Mouse (Mus musculus) embryonic facial prominence, embryonic 12.5 days (tissue): ENCODE data around the gene Mboat2. TPM values are rescaled to one million over a fixed set of nuclear protein-coding genes. Genes with fewer than 3 reads are reported as not detected.

ENCODE experiments used
- ATAC-seq: fragments of 200-750 bp; cut with Nextera tagmentation; 2 replicates; pipeline ENCODE4 v1.8.0; 2017; ENCODE audit not compliant: insufficient number of reproducible peaks, insufficient read depth, low FRiP score, low TSS enrichment
- H3K27ac ChIP-seq: fragments of 300-500 bp; sonication (generic); 2 replicates; pipeline ENCODE4 v1.5.1; 2016; ENCODE audit warnings: mild to moderate bottlenecking
- H3K27me3 ChIP-seq: fragments of 300-500 bp; sonication (generic); 2 replicates; pipeline ENCODE4 v1.6.1; 2016; ENCODE audit warnings: mild to moderate bottlenecking, moderate library complexity
- H3K36me3 ChIP-seq: fragments of 300-500 bp; sonication (generic); 2 replicates; pipeline ENCODE4 v1.6.1; 2016; ENCODE audit warnings: mild to moderate bottlenecking
- H3K4me1 ChIP-seq: fragments of 300-500 bp; sonication (generic); 2 replicates; pipeline ENCODE4 v1.6.1; 2016
- H3K4me2 ChIP-seq: fragments of 300-500 bp; sonication (generic); replicated peaks from 2 replicates; pipeline ENCODE4 v1.6.1; 2016; ENCODE audit warnings: mild to moderate bottlenecking, moderate library complexity
- H3K4me3 ChIP-seq: fragments of 300-500 bp; sonication (generic); 2 replicates; pipeline ENCODE4 v1.5.1; 2016; ENCODE audit warnings: mild to moderate bottlenecking
- H3K9ac ChIP-seq: fragments of 300-500 bp; sonication (generic); 2 replicates; pipeline ENCODE4 v1.6.1; 2016; ENCODE audit warnings: mild to moderate bottlenecking, moderate library complexity
- H3K9me3 ChIP-seq: fragments of 300-500 bp; sonication (generic); 2 replicates; pipeline ENCODE4 v1.6.1; 2016; ENCODE audit warnings: mild to moderate bottlenecking, moderate library complexity
- WGBS: fragments of 180-500 bp; shearing (Covaris S2); methylation state at CpG from one replicate; pipeline ENCODE4 v1.1.7; 2016; 5-methylcytosine and 5-hydroxymethylcytosine counted together
- polyA plus RNA-seq: library from polyadenylated mRNA; unstranded; fragments of >200 nt; fragmentation: Nextera tagmentation; extraction: Ambion mirVana; gene quantifications from 2 replicates; pipeline ENCODE4 v1.2.1, GENCODE M21; 2016

Gene Mboat2
- polyA plus RNA-seq, 1 experiment from 2014 or later: 53.3 TPM

DNA sequence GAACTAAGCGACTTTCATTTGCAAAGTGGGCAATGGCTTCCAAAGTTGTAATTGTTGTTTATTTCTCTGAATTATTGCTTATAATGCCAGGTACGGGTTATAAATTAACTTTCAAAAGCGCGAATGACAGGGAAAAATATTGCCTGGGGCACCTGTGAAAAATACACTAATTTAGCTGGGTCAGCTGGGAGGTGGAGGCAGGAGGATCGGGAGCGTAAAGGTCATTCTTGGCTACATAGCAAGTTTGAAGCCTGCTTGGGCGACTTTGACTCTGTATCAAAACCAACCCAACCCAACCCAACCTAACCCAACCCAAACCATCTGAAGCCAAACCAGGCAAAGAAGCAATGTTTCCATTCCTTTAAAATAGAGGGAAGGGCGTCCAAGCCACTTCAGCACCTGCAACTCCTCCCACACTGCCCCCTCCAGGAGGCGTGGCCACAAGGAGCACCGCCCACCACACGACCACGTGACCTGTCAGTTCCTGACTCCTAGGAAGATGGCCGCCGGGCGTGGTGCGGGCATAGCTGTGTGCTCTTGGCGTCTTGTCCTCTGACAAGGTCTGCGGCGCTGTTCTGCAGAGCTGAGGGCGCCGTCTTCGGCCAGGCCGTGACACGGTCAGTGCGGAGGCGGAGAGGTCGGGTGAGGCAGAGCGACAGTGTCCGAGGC lies 143.9 kb downstream of the Mboat2 start, which contains the start of gene Kidins220:
Gene Kidins220, plus strand, starts transcription at position 480 of the 669 bp plus-strand sequence.
- Histone ChIP-seq H3K9me3 (no peaks in the 10 kb centered on the region), H3K36me3 (no peaks in the 10 kb centered on the region), H3K4me3 (peak within 1 kb of the TSS; percentile 79), H3K27ac (peak within 1 kb of the TSS; percentile 90), H3K27me3 (no peaks in the 10 kb centered on the region), H3K4me2 (peak within 1 kb of the TSS; percentile 59), H3K4me1 (peaks cover 3% of the 10 kb centered on the region; the same call in 1 of the 2 replicates), H3K9ac (peak within 1 kb of the TSS; percentile 70)
- 15% methylated on average over 29 of the region's 29 CpGs for WGBS
- ATAC-seq: peak; percentile 82

DNA sequence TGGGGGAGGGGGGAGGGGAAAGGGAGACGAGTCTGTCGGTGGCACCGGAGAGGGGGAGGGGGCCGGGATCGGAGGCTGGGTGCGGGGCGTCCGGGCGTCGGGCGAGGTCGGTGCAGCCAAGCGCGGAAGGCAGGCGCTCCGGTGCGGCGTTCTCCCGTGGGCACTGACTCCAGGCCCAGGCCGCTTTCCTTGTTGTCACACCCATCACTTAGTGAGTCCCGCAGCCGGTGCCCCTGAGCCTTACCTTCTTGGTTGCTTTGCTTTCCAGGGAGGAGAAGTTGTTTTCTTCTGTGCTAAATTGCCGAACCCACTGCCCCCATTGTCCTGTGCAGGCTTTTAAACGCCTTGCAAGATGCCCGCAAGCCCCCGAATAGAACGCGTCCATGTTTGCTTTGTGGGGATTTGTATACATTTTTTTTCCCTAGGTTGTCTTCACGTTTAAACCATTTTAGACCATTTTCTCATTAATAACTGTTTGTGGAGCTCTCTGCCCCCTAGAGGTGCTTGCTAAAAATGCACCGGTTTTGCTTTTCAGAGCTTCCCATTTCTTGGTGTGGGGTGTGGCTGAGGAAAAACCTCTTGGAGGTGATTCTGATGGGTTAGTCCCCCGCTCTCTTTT lies 144.5 kb downstream of the Mboat2 start:
- Histone ChIP-seq H3K27me3 (no peaks in the 10 kb centered on the region), H3K4me2 (peak overlapping the region; percentile 59), H3K4me3 (peak overlapping the region; percentile 79), H3K36me3 (no peaks in the 10 kb centered on the region), H3K9me3 (no peaks in the 10 kb centered on the region), H3K4me1 (peaks cover 3% of the 10 kb centered on the region; the same call in 1 of the 2 replicates), H3K27ac (peak overlapping the region; percentile 90), H3K9ac (peak overlapping the region; percentile 70)
- 2% methylated on average over 27 of the region's 31 CpGs for WGBS
- no peak; the same call in none of the 2 replicates for ATAC-seq

DNA sequence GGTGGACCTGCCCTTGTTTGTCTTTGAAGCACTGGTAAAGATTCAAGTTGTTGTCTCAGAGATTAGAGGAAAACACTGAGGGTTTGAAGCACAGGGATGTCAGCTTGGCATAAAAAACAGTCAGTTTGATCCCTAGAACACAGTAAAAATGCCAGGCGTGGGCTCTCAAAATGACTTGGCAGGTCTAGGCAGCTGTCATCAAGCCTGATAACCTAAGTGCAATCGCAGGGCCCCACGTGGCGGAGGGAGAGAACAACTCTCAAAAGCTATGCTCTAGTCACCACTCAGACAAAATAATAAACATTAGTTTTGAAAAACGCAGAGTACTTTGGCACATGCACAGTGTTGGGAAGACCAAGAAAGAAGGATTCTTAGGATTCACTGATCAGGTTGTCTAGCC lies 154.5 kb downstream of the Mboat2 start:
- ATAC-seq: no peak
- Histone ChIP-seq H3K4me1 (no peaks in the 10 kb centered on the region), H3K27me3 (no peaks in the 10 kb centered on the region), H3K4me2 (no peak overlapping the region), H3K27ac (no peak overlapping the region), H3K36me3 (peaks cover 28% of the 10 kb centered on the region), H3K4me3 (no peak overlapping the region), H3K9ac (no peak overlapping the region), H3K9me3 (no peaks in the 10 kb centered on the region)
- WGBS: 86% methylated on average over 5 of the region's 5 CpGs

DNA sequence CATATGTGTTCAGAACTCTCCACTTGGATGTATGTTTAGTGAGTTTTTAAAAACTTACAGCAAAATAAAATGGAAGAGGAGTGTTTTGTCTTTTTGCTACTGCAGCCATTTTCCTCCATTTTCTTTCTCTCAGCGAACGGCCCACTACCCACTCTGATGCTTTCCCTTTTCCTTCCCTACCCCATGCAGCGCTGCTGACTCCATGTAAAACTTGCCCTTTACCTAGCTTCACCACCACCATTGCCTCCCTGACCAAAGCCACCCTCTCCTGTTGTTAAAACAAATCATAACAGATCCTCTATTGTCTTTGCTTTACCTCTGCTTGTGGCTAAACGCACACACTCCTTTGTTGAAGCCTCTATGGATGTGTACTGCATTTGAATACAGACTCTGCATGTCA lies 164.7 kb downstream of the Mboat2 start:
- no peak overlapping the region for H3K4me3 ChIP-seq
- H3K36me3 ChIP-seq: peaks cover 61% of the 10 kb centered on the region
- ATAC-seq: no peak
- H3K27me3 ChIP-seq: no peaks in the 10 kb centered on the region
- no peak overlapping the region for H3K9ac ChIP-seq
- H3K9me3 ChIP-seq: no peaks in the 10 kb centered on the region
- no peak overlapping the region for H3K4me2 ChIP-seq
- 91% methylated on average over 4 of the region's 4 CpGs for WGBS
- no peak overlapping the region for H3K27ac ChIP-seq
- H3K4me1 ChIP-seq: no peaks in the 10 kb centered on the region

DNA sequence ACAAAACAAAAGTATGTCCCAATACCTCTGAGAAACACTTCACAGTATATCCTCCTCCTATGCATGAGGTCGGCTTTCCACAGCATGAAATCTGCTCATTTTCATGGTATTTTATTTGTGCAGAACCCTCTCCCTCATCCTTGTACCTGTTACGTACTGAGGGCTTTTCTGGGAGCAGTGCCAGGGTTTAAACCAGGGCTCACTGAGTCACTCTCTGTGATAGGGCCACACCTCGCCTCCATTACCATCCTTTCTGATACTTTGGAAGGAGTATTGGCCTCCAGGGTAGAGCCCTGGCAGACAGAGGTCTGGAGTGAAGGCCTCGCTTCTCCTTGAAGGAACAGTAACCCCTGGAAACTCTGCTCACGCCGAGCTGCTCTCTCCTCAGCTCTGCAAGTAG lies 174.7 kb downstream of the Mboat2 start:
- ATAC-seq: no peak
- Histone ChIP-seq H3K27me3 (no peaks in the 10 kb centered on the region), H3K4me1 (no peaks in the 10 kb centered on the region), H3K27ac (no peak overlapping the region), H3K36me3 (peaks cover 62% of the 10 kb centered on the region), H3K4me3 (no peak overlapping the region), H3K9ac (no peak overlapping the region), H3K4me2 (no peak overlapping the region), H3K9me3 (no peaks in the 10 kb centered on the region)
- 86% methylated on average over 6 of the region's 6 CpGs for WGBS

DNA sequence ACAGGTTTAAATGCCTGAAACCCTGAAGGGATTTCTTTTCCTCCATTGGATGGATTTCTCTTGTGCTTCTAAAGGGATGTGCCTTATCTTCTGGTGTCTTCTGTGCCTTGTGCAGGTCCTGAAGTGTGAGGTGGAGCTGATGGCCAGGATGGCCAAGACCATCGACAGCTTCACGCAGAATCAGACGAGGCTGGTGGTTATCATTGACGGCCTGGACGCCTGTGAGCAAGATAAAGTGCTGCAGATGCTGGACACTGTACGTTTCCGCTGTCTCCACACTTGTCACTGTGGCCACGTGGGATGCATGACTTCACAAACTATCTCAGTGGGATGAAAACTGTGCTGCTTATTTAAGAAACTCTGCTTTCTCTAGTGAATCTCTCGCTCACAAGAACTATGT lies 179.3 kb downstream of the Mboat2 start:
- Histone ChIP-seq H3K9me3 (no peaks in the 10 kb centered on the region), H3K27me3 (no peaks in the 10 kb centered on the region), H3K27ac (no peak overlapping the region), H3K4me2 (no peak overlapping the region), H3K4me3 (no peak overlapping the region), H3K4me1 (peaks cover 3% of the 10 kb centered on the region; the same call in 1 of the 2 replicates), H3K36me3 (peaks cover 64% of the 10 kb centered on the region), H3K9ac (no peak overlapping the region)
- ATAC-seq: no peak
- 88% methylated on average over 9 of the region's 9 CpGs for WGBS

DNA sequence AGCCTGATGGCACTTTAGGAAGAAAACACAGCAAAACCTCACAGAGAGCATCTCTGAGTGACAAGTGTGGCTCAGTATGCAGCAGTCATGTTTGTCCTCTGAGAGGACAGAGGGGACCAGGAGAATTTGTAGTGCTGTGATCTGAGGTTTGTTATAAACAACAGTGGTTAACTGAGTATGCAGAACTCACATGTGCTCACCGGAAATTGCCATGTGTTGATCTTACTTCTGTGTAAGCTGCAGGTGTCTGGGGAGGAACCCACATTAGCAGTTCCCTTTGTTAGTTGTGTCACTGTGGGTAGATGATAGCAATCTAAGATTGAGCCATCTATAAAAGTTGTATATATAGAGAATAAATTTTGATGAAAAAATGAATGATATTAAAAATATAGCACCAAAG lies 179.7 kb downstream of the Mboat2 start:
- no peak for ATAC-seq
- no peaks in the 10 kb centered on the region for H3K27me3 ChIP-seq
- no peak overlapping the region for H3K4me3 ChIP-seq
- peaks cover 64% of the 10 kb centered on the region for H3K36me3 ChIP-seq
- WGBS: 87% methylated on average over 1 of the region's 1 CpGs
- H3K9me3 ChIP-seq: no peaks in the 10 kb centered on the region
- no peak overlapping the region for H3K9ac ChIP-seq
- H3K4me2 ChIP-seq: no peak overlapping the region
- peaks cover 3% of the 10 kb centered on the region; the same call in 1 of the 2 replicates for H3K4me1 ChIP-seq
- no peak overlapping the region for H3K27ac ChIP-seq

DNA sequence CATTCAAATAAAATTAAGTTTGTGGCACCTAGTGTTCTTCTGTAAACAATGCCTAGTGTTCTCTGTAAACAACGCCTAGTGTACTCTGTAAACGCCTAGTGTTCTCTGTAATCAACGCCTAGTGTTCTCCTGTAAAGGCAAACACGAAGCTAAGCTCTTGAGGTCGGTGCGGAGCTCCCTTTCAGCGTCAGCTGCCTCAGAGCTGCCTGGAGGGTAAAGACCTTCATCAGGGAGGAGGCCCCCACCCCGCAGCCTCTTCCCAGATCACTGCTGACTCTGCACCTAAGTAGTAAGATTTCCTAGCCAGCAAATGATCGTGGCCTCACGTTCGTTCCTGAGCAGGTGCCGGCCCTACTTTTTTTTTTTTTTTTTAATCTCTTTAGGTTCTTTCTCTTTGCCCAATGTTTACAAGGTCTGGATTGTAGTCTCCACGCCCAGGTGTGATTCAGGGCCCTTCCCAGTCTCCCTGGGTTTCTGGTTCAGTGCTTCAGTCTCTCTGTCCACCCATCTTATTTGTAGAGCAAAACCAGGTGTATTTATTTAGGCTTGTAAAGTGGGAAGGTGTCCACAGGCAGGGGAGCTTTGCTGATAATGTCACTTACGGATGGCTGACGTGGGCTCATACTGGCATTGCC lies 181.2 kb downstream of the Mboat2 start:
- 63% methylated on average over 15 of the region's 15 CpGs for WGBS
- no peaks in the 10 kb centered on the region for H3K27me3 ChIP-seq
- H3K9me3 ChIP-seq: no peaks in the 10 kb centered on the region
- no peak overlapping the region for H3K9ac ChIP-seq
- H3K4me1 ChIP-seq: peaks cover 3% of the 10 kb centered on the region; the same call in 1 of the 2 replicates
- H3K4me3 ChIP-seq: no peak overlapping the region
- H3K4me2 ChIP-seq: no peak overlapping the region
- no peak for ATAC-seq
- no peak overlapping the region for H3K27ac ChIP-seq
- peaks cover 72% of the 10 kb centered on the region for H3K36me3 ChIP-seq

DNA sequence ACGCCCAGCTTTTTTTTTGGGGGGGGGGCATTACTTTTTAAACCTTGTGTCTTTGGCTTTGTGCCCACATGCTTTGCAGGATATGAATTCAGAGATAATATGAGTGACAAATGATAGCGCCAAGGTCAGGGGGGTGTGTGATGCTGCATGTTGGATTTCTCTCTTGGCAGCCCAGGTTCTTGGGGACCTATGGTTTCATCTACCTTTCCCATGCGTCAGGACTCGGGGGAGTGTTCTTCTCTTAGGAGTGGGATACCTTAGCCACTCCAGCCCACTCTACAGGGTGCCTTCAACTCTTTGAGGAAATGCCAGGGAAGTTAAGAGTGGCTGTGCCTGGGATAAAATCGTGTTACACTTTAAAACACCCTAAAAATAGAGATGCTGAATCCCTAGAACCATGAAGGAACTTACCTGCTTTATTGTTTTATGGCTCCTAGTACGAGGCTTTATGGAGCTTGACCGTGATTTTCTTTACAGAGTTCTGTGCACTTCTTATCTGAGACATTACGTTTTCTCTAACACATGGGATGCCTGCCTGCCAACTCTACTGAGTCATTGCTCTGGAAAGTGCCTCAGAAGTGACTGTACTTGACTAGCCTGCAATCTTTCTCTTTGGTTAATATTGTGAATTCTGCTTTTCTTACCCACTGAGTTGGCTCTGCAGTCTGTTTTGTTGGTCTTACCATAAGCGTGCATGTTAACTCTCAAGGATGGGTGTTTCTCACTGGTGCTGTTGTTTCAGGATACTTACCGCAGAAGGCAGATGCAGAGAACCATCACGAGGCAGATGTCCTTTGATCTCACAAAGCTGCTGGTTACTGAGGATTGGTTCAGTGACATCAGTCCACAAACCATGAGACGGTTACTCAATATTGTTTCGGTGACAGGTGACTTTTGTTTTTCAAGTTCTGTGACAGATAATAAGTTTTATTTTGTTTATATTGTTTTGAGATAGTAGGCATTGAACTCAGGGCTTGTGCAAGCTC lies 182.2 kb downstream of the Mboat2 start:
- peaks cover 71% of the 10 kb centered on the region for H3K36me3 ChIP-seq
- peaks cover 3% of the 10 kb centered on the region; the same call in 1 of the 2 replicates for H3K4me1 ChIP-seq
- 90% methylated on average over 13 of the region's 13 CpGs for WGBS
- no peak overlapping the region for H3K9ac ChIP-seq
- no peak for ATAC-seq
- H3K4me3 ChIP-seq: no peak overlapping the region
- H3K27ac ChIP-seq: no peak overlapping the region
- no peaks in the 10 kb centered on the region for H3K27me3 ChIP-seq
- H3K4me2 ChIP-seq: no peak overlapping the region
- H3K9me3 ChIP-seq: no peaks in the 10 kb centered on the region
